Mouse (Mus musculus): ENCODE data around the gene Gm10375. TPM values are rescaled to one million over a fixed set of nuclear protein-coding genes. Genes with fewer than 3 reads are reported as not detected.
"Not testable (repeated sequence)": the region's sequence is repeated elsewhere in the genome, so short reads cannot be mapped to it uniquely, and the experiment has no call there.

Gene Gm10375
- total RNA-seq (2015; ENCODE audit: low replicate concordance) = not detected in 2 replicates
- total RNA-seq (2017; ENCODE audit: low replicate concordance) = not detected in 2 replicates

GRCm38 (mm10) chr14:43607913-43608312 is at the start of gene Gm10375:
TSS of gene Gm10375 (minus strand) at chr14:43608013.
- ATAC-seq (replicated peaks; ENCODE audit: low FRiP score, poor library complexity, severe bottlenecking) = not testable (repeated sequence)

GRCm38 (mm10) chr14:43579046-43579445 is 28.8 kb downstream of the Gm10375 start, which contains the start of gene Gm17654:
TSS of gene Gm17654 (minus strand) at chr14:43579146.
- ATAC-seq (replicated peaks; ENCODE audit: low FRiP score, poor library complexity, severe bottlenecking) = not testable (repeated sequence)

- not testable (repeated sequence) for ATAC-seq (replicated peaks; ENCODE audit: low FRiP score, poor library complexity, severe bottlenecking)
Observed at GRCm38 (mm10) chr14:43577969-43578368, 29.8 kb downstream of the Gm10375 start.

Other genes starting within 250 kb of the Gm10375 start
- gene Gm8138, start 191.7 kb downstream of the Gm10375 start, total RNA-seq (2015; ENCODE audit: low replicate concordance) = not detected in 2 replicates
- gene Gm8138, start 191.7 kb downstream of the Gm10375 start, total RNA-seq (2017; ENCODE audit: low replicate concordance) = not detected in 2 replicates
- gene Gm5799, start 64.4 kb downstream of the Gm10375 start, total RNA-seq (2015; ENCODE audit: low replicate concordance) = not detected in 2 replicates
- not detected in 2 replicates for gene Gm5799, start 64.4 kb downstream of the Gm10375 start, total RNA-seq (2017; ENCODE audit: low replicate concordance)
- not detected in 2 replicates for gene Gm17654, start 28.9 kb downstream of the Gm10375 start, total RNA-seq (2015; ENCODE audit: low replicate concordance)
- gene Gm17654, start 28.9 kb downstream of the Gm10375 start, total RNA-seq (2017; ENCODE audit: low replicate concordance) = not detected in 2 replicates
- not detected in 2 replicates for gene Gm8165, start 69.2 kb upstream of the Gm10375 start, total RNA-seq (2015; ENCODE audit: low replicate concordance)
- not detected in 2 replicates for gene Gm8165, start 69.2 kb upstream of the Gm10375 start, total RNA-seq (2017; ENCODE audit: low replicate concordance)
- gene Gm7324, start 89.8 kb upstream of the Gm10375 start, total RNA-seq (2015; ENCODE audit: low replicate concordance) = not detected in 2 replicates
- gene Gm7324, start 89.8 kb upstream of the Gm10375 start, total RNA-seq (2017; ENCODE audit: low replicate concordance) = 3.3 TPM in 1 of 2 replicates, not detected in the other
- not detected in 2 replicates for gene Gm16506, start 119.5 kb upstream of the Gm10375 start, total RNA-seq (2015; ENCODE audit: low replicate concordance)
- gene Gm16506, start 119.5 kb upstream of the Gm10375 start, total RNA-seq (2017; ENCODE audit: low replicate concordance) = not detected in 2 replicates
- not detected in 2 replicates for gene Gm6526, start 139.9 kb upstream of the Gm10375 start, total RNA-seq (2015; ENCODE audit: low replicate concordance)
- not detected in 2 replicates for gene Gm6526, start 139.9 kb upstream of the Gm10375 start, total RNA-seq (2017; ENCODE audit: low replicate concordance)
- not detected in 2 replicates for gene Gm8180, start 176.7 kb upstream of the Gm10375 start, total RNA-seq (2015; ENCODE audit: low replicate concordance)
- not detected in 2 replicates for gene Gm8180, start 176.7 kb upstream of the Gm10375 start, total RNA-seq (2017; ENCODE audit: low replicate concordance)